Mouse (Mus musculus): ENCODE results near the gene Cd4. TPM values are rescaled to one million over a fixed set of nuclear protein-coding genes. Genes with fewer than 3 reads are reported as not detected.

Gene Cd4
- polyA plus RNA-seq, 1 experiment from 2014 or later = 0.07 TPM

- H3K9me3 ChIP-seq = no peaks in the 10 kb centered on the region
- WGBS = 96% methylated on average over 4 of the region's 4 CpGs
- no peak overlapping the region for H3K4me3 ChIP-seq (replicated peaks)
- H3K27ac ChIP-seq = no peak overlapping the region
- H3K4me1 ChIP-seq (replicated peaks) = peaks cover 32% of the 10 kb centered on the region
- H3K4me2 ChIP-seq (replicated peaks) = no peak overlapping the region
- H3K9ac ChIP-seq (replicated peaks) = no peak overlapping the region
- no peaks in the 10 kb centered on the region for H3K27me3 ChIP-seq
- no peak for ATAC-seq
- peaks cover 78% of the 10 kb centered on the region for H3K36me3 ChIP-seq
Observed at GRCm38 (mm10) chr6:124816611-124817010, 71.4 kb downstream of the Cd4 start.

GRCm38 (mm10) chr6:124814858-124815774 lies 72.9 kb downstream of the Cd4 start:
- WGBS = 64% methylated on average over 9 of the region's 9 CpGs
- peaks cover 36% of the 10 kb centered on the region for H3K4me1 ChIP-seq (replicated peaks)
- H3K27me3 ChIP-seq = no peaks in the 10 kb centered on the region
- no peak overlapping the region for H3K4me3 ChIP-seq (replicated peaks)
- H3K4me2 ChIP-seq (replicated peaks) = no peak overlapping the region
- no peaks in the 10 kb centered on the region for H3K9me3 ChIP-seq
- H3K27ac ChIP-seq = peak overlapping the region; percentile 30; the same call in 1 of the 2 replicates
- no peak for ATAC-seq
- H3K9ac ChIP-seq (replicated peaks) = no peak overlapping the region
- peaks cover 67% of the 10 kb centered on the region for H3K36me3 ChIP-seq

Other genes starting within 250 kb of the Cd4 start
- 39.6 and 40.0 TPM in 2 replicates for gene Lpcat3, start 225.2 kb downstream of the Cd4 start, polyA plus RNA-seq (2015; fragmentation: Nextera tagmentation; extraction: Ambion mirVana)
- gene Emg1, start 176.0 kb downstream of the Cd4 start, polyA plus RNA-seq (2015; fragmentation: Nextera tagmentation; extraction: Ambion mirVana) = 136 and 144 TPM in 2 replicates
- 258 and 276 TPM in 2 replicates for gene Phb2, start 175.9 kb downstream of the Cd4 start, polyA plus RNA-seq (2015; fragmentation: Nextera tagmentation; extraction: Ambion mirVana)
- gene Ptpn6, start 149.5 kb downstream of the Cd4 start, polyA plus RNA-seq (2015; fragmentation: Nextera tagmentation; extraction: Ambion mirVana) = 3.4 and 4.1 TPM in 2 replicates
- 710 and 725 TPM in 2 replicates for gene Grcc10, start 146.8 kb downstream of the Cd4 start, polyA plus RNA-seq (2015; fragmentation: Nextera tagmentation; extraction: Ambion mirVana)
- not detected in 2 replicates for gene Gm45234, start 132.2 kb downstream of the Cd4 start, polyA plus RNA-seq (2015; fragmentation: Nextera tagmentation; extraction: Ambion mirVana)
- gene Atn1, start 131.7 kb downstream of the Cd4 start, polyA plus RNA-seq (2015; fragmentation: Nextera tagmentation; extraction: Ambion mirVana) = 21.5 and 25.4 TPM in 2 replicates
- 27.5 and 29.7 TPM in 2 replicates for gene Eno2, start 118.5 kb downstream of the Cd4 start, polyA plus RNA-seq (2015; fragmentation: Nextera tagmentation; extraction: Ambion mirVana)
- 2.3 and 4.3 TPM in 2 replicates for gene Lrrc23, start 108.5 kb downstream of the Cd4 start, polyA plus RNA-seq (2015; fragmentation: Nextera tagmentation; extraction: Ambion mirVana)
- 7.7 and 8.2 TPM in 2 replicates for gene Spsb2, start 79.6 kb downstream of the Cd4 start, polyA plus RNA-seq (2015; fragmentation: Nextera tagmentation; extraction: Ambion mirVana)
- gene Tpi1, start 73.9 kb downstream of the Cd4 start, polyA plus RNA-seq (2015; fragmentation: Nextera tagmentation; extraction: Ambion mirVana) = 329 and 343 TPM in 2 replicates
- gene Usp5, start 58.7 kb downstream of the Cd4 start, polyA plus RNA-seq (2015; fragmentation: Nextera tagmentation; extraction: Ambion mirVana) = 202 and 204 TPM in 2 replicates
- gene Cdca3, start 58.7 kb downstream of the Cd4 start, polyA plus RNA-seq (2015; fragmentation: Nextera tagmentation; extraction: Ambion mirVana) = 82.7 and 89.5 TPM in 2 replicates
- 5.1 and 7.5 TPM in 2 replicates for gene Gnb3, start 47.9 kb downstream of the Cd4 start, polyA plus RNA-seq (2015; fragmentation: Nextera tagmentation; extraction: Ambion mirVana)
- gene P3h3, start 30.5 kb downstream of the Cd4 start, polyA plus RNA-seq (2015; fragmentation: Nextera tagmentation; extraction: Ambion mirVana) = 12.3 and 17.0 TPM in 2 replicates
- 19.2 and 22.9 TPM in 2 replicates for gene Gpr162, start 24.2 kb downstream of the Cd4 start, polyA plus RNA-seq (2015; fragmentation: Nextera tagmentation; extraction: Ambion mirVana)
- 2.3 and 2.5 TPM in 2 replicates for gene Lag3, start 23.5 kb upstream of the Cd4 start, polyA plus RNA-seq (2015; fragmentation: Nextera tagmentation; extraction: Ambion mirVana)
- gene Ptms, start 31.9 kb upstream of the Cd4 start, polyA plus RNA-seq (2015; fragmentation: Nextera tagmentation; extraction: Ambion mirVana) = 662 and 802 TPM in 2 replicates
- gene Mlf2, start 43.2 kb upstream of the Cd4 start, polyA plus RNA-seq (2015; fragmentation: Nextera tagmentation; extraction: Ambion mirVana) = 419 and 462 TPM in 2 replicates
- gene Cops7a, start 77.3 kb upstream of the Cd4 start, polyA plus RNA-seq (2015; fragmentation: Nextera tagmentation; extraction: Ambion mirVana) = 89.9 and 95.2 TPM in 2 replicates
- 25.6 and 27.4 TPM in 2 replicates for gene Pianp, start 108.5 kb upstream of the Cd4 start, polyA plus RNA-seq (2015; fragmentation: Nextera tagmentation; extraction: Ambion mirVana)
- 18.8 and 23.1 TPM in 2 replicates for gene Zfp384, start 120.9 kb upstream of the Cd4 start, polyA plus RNA-seq (2015; fragmentation: Nextera tagmentation; extraction: Ambion mirVana)
- gene Ing4, start 151.5 kb upstream of the Cd4 start, polyA plus RNA-seq (2015; fragmentation: Nextera tagmentation; extraction: Ambion mirVana) = 195 and 201 TPM in 2 replicates
- gene Acrbp, start 161.5 kb upstream of the Cd4 start, polyA plus RNA-seq (2015; fragmentation: Nextera tagmentation; extraction: Ambion mirVana) = 15.8 and 19.7 TPM in 2 replicates
- 0.34 and 0.37 TPM in 2 replicates for gene Lpar5, start 179.7 kb upstream of the Cd4 start, polyA plus RNA-seq (2015; fragmentation: Nextera tagmentation; extraction: Ambion mirVana)
- 133 and 138 TPM in 2 replicates for gene Chd4, start 207.8 kb upstream of the Cd4 start, polyA plus RNA-seq (2015; fragmentation: Nextera tagmentation; extraction: Ambion mirVana)
- 43.2 and 45.9 TPM in 2 replicates for gene Nop2, start 243.7 kb upstream of the Cd4 start, polyA plus RNA-seq (2015; fragmentation: Nextera tagmentation; extraction: Ambion mirVana)

All from midbrain, embryonic 13.5 days (tissue).